Comparison of ENCODE assay signal across 7 mouse cellular contexts in genomic region chr4:124701052-124701845, GRCm38 (mm10). TPM values are rescaled to one million over a fixed set of nuclear protein-coding genes. Genes with fewer than 3 reads are reported as not detected.
DNase-seq lines count a peak whose midpoint lies in the region; ATAC-seq and TF ChIP-seq lines count a peak whose summit lies in the region.

No protein-coding gene starts in this region.

- peak; percentile 62 for DNase-seq in 3T3-L1 (ENCODE audit: low read depth, low spot score)
- DNase-seq in heart, postnatal 0 days (ENCODE audit: low spot score) = peak; percentile 65
- peak; percentile 32 for DNase-seq in retina, postnatal 1 day
- DNase-seq in right cerebral cortex, adult 18-20 months = no peak

- peaks cover 25% of the 10 kb centered on the region for H3K36me3 ChIP-seq in C2C12 (ENCODE audit: control insufficient read depth, insufficient read depth)
- peaks cover 12% of the 10 kb centered on the region for H3K36me3 ChIP-seq in embryonic facial prominence, embryonic 12.5 days
- peaks cover 9% of the 10 kb centered on the region for H3K36me3 ChIP-seq in heart, postnatal 0 days (replicated peaks; ENCODE audit: control insufficient read depth, insufficient read depth, low read length)
- peaks cover 5% of the 10 kb centered on the region; the same call in 1 of the 2 replicates for H3K36me3 ChIP-seq in liver, embryonic 15.5 days (replicated peaks)

- H3K27me3 ChIP-seq in C2C12 (ENCODE audit: control insufficient read depth, insufficient read depth, insufficient read length) = no peaks in the 10 kb centered on the region
- H3K27me3 ChIP-seq in embryonic facial prominence, embryonic 12.5 days = no peaks in the 10 kb centered on the region
- H3K27me3 ChIP-seq in heart, postnatal 0 days (ENCODE audit: control insufficient read depth, insufficient read depth, low read length) = no peaks in the 10 kb centered on the region
- H3K27me3 ChIP-seq in liver, embryonic 15.5 days = peaks cover 27% of the 10 kb centered on the region

- H3ac ChIP-seq in C2C12 (ENCODE audit: control insufficient read depth, insufficient read length, low read depth) = peak overlapping the region; percentile 94

- H3K9me3 ChIP-seq in embryonic facial prominence, embryonic 12.5 days = no peaks in the 10 kb centered on the region
- no peaks in the 10 kb centered on the region for H3K9me3 ChIP-seq in heart, postnatal 0 days (replicated peaks; ENCODE audit: control insufficient read depth, low read length)
- H3K9me3 ChIP-seq in liver, embryonic 15.5 days (replicated peaks) = no peaks in the 10 kb centered on the region

- under 1% methylated on average over 22 of the region's 22 CpGs for WGBS in embryonic facial prominence, embryonic 12.5 days
- WGBS in heart, postnatal 0 days = 3% methylated on average over 22 of the region's 22 CpGs
- WGBS in liver, embryonic 15.5 days (ENCODE audit: insufficient replicate concordance) = 7% methylated on average over 22 of the region's 22 CpGs

- H3K9ac ChIP-seq in embryonic facial prominence, embryonic 12.5 days = peak overlapping the region; percentile 98
- H3K9ac ChIP-seq in heart, postnatal 0 days (replicated peaks; ENCODE audit: low read depth, low read length) = peak overlapping the region; percentile 81
- peak overlapping the region; percentile 66 for H3K9ac ChIP-seq in liver, embryonic 15.5 days

- H3K79me3 ChIP-seq in C2C12 (ENCODE audit: low read depth) = peaks cover 52% of the 10 kb centered on the region

- 0 out of 2 replicates have a peak, but pooled peaks have one; percentile 3 for ATAC-seq in embryonic facial prominence, embryonic 12.5 days (ENCODE audit: insufficient number of reproducible peaks, insufficient read depth, low FRiP score, low TSS enrichment)
- peak; percentile 31 for ATAC-seq in heart, postnatal 0 days (ENCODE audit: insufficient read depth, low read depth)
- ATAC-seq in liver, embryonic 15.5 days (ENCODE audit: insufficient read depth) = peak; percentile 2; the same call in 1 of the 2 replicates

- TF ChIP-seq EP300 in heart, postnatal 0 days (IDR thresholded peaks at IDR 0.05; ENCODE audit: low read depth) = no peak

- H3K27ac ChIP-seq in embryonic facial prominence, embryonic 12.5 days = peak overlapping the region; percentile 97
- H3K27ac ChIP-seq in heart, postnatal 0 days (ENCODE audit: low read depth) = peak overlapping the region; percentile 72
- H3K27ac ChIP-seq in liver, embryonic 15.5 days (replicated peaks) = peak overlapping the region; percentile 77

- H3K4me3 ChIP-seq in C2C12 (ENCODE audit: insufficient read depth, poor library complexity, severe bottlenecking) = peak overlapping the region; percentile 84
- H3K4me3 ChIP-seq in embryonic facial prominence, embryonic 12.5 days = peak overlapping the region; percentile 95
- H3K4me3 ChIP-seq in heart, postnatal 0 days (ENCODE audit: low read depth, low read length) = peak overlapping the region; percentile 87
- peak overlapping the region; percentile 69 for H3K4me3 ChIP-seq in liver, embryonic 15.5 days (replicated peaks)

- no peak for TF ChIP-seq CTCF in C2C12 (IDR thresholded peaks at IDR 0.05; ENCODE audit: control insufficient read depth, insufficient read depth, insufficient read length)
- TF ChIP-seq CTCF in heart, postnatal 0 days (IDR thresholded peaks at IDR 0.05; ENCODE audit: low read depth) = no peak

- H3K4me1 ChIP-seq in embryonic facial prominence, embryonic 12.5 days = peaks cover 55% of the 10 kb centered on the region
- peaks cover 29% of the 10 kb centered on the region for H3K4me1 ChIP-seq in heart, postnatal 0 days (ENCODE audit: control insufficient read depth, insufficient read depth)
- peaks cover 61% of the 10 kb centered on the region for H3K4me1 ChIP-seq in liver, embryonic 15.5 days (replicated peaks)

- H3K79me2 ChIP-seq in C2C12 (ENCODE audit: control insufficient read depth, insufficient read depth) = peaks cover 58% of the 10 kb centered on the region

- H3K4me2 ChIP-seq in embryonic facial prominence, embryonic 12.5 days (replicated peaks) = peak overlapping the region; percentile 80
- peak overlapping the region; percentile 92 for H3K4me2 ChIP-seq in heart, postnatal 0 days (ENCODE audit: low read depth, low read length)
- peak overlapping the region; percentile 96 for H3K4me2 ChIP-seq in liver, embryonic 15.5 days

TF ChIP-seq in C2C12, 6 proteins besides CTCF, POLR2A, EP300 and RAD21:
- TF ChIP-seq MYOG (IDR thresholded peaks at IDR 0.05; ENCODE audit: control insufficient read depth, extremely low read depth, insufficient read length) = no peak
- no peak for TF ChIP-seq CEBPB (IDR thresholded peaks at IDR 0.05; ENCODE audit: low read depth)
- no peak for TF ChIP-seq MAX (IDR thresholded peaks at IDR 0.05)
- TF ChIP-seq USF1 (IDR thresholded peaks at IDR 0.05; ENCODE audit: low read depth) = no peak
- TF ChIP-seq MYOD1 (IDR thresholded peaks at IDR 0.05; ENCODE audit: control insufficient read depth, insufficient read length, low read depth) = no peak

RNA-seq across cellular contexts. Expression of gene Fhl3, which starts 0.7 kb away (rescaled TPM):
- polyA plus RNA-seq in C2C12 (2012; fragmentation: generic; extraction: Trizol) = 206 TPM
- polyA plus RNA-seq in embryonic facial prominence, embryonic 12.5 days (2016; fragmentation: Nextera tagmentation; extraction: Ambion mirVana) = 12.5 and 14.3 TPM in 2 replicates
- total RNA-seq in heart, postnatal 0 days (2014; rRNA removed; ENCODE audit: low replicate concordance) = 7.1 and 14.5 TPM in 2 replicates
- 6.2 and 6.5 TPM in 2 replicates for polyA plus RNA-seq in heart, postnatal 0 days (2015; fragmentation: Nextera tagmentation; extraction: Ambion mirVana)
- polyA plus RNA-seq in liver, embryonic 15.5 days (2015; fragmentation: Nextera tagmentation; extraction: Ambion mirVana) = 1.9 and 2.1 TPM in 2 replicates

RNA-seq across cellular contexts. Expression of gene Utp11, which starts 7.8 kb away (rescaled TPM):
- polyA plus RNA-seq in C2C12 (2012; fragmentation: generic; extraction: Trizol) = 29.7 TPM
- 81.1 and 86.4 TPM in 2 replicates for polyA plus RNA-seq in embryonic facial prominence, embryonic 12.5 days (2016; fragmentation: Nextera tagmentation; extraction: Ambion mirVana)
- total RNA-seq in heart, postnatal 0 days (2014; rRNA removed; ENCODE audit: low replicate concordance) = 2.6 and 5.5 TPM in 2 replicates
- 33.4 and 39.7 TPM in 2 replicates for polyA plus RNA-seq in heart, postnatal 0 days (2015; fragmentation: Nextera tagmentation; extraction: Ambion mirVana)
- 18.9 and 23.4 TPM in 2 replicates for polyA plus RNA-seq in liver, embryonic 15.5 days (2015; fragmentation: Nextera tagmentation; extraction: Ambion mirVana)

RNA-seq across cellular contexts. Expression of gene Sf3a3, which starts 13.3 kb away (rescaled TPM):
- polyA plus RNA-seq in C2C12 (2012; fragmentation: generic; extraction: Trizol) = 71.6 TPM
- 205 and 210 TPM in 2 replicates for polyA plus RNA-seq in embryonic facial prominence, embryonic 12.5 days (2016; fragmentation: Nextera tagmentation; extraction: Ambion mirVana)
- total RNA-seq in heart, postnatal 0 days (2014; rRNA removed; ENCODE audit: low replicate concordance) = 15.4 and 23.6 TPM in 2 replicates
- polyA plus RNA-seq in heart, postnatal 0 days (2015; fragmentation: Nextera tagmentation; extraction: Ambion mirVana) = 47.5 and 50.6 TPM in 2 replicates
- 53.9 and 58.2 TPM in 2 replicates for polyA plus RNA-seq in liver, embryonic 15.5 days (2015; fragmentation: Nextera tagmentation; extraction: Ambion mirVana)

RNA-seq across cellular contexts. Expression of gene Inpp5b, which starts 40.4 kb away (rescaled TPM):
- polyA plus RNA-seq in C2C12 (2012; fragmentation: generic; extraction: Trizol) = 13.8 TPM
- 28.7 and 29.5 TPM in 2 replicates for polyA plus RNA-seq in embryonic facial prominence, embryonic 12.5 days (2016; fragmentation: Nextera tagmentation; extraction: Ambion mirVana)
- 4.7 and 8.2 TPM in 2 replicates for total RNA-seq in heart, postnatal 0 days (2014; rRNA removed; ENCODE audit: low replicate concordance)
- 8.0 and 10.4 TPM in 2 replicates for polyA plus RNA-seq in heart, postnatal 0 days (2015; fragmentation: Nextera tagmentation; extraction: Ambion mirVana)
- 38.1 and 38.3 TPM in 2 replicates for polyA plus RNA-seq in liver, embryonic 15.5 days (2015; fragmentation: Nextera tagmentation; extraction: Ambion mirVana)

RNA-seq across cellular contexts. Expression of gene Pou3f1, which starts 44.6 kb away (rescaled TPM):
- 0.01 TPM for polyA plus RNA-seq in C2C12 (2012; fragmentation: generic; extraction: Trizol)
- polyA plus RNA-seq in embryonic facial prominence, embryonic 12.5 days (2016; fragmentation: Nextera tagmentation; extraction: Ambion mirVana) = 2.9 and 3.6 TPM in 2 replicates
- 0.04 and 1.5 TPM in 2 replicates for total RNA-seq in heart, postnatal 0 days (2014; rRNA removed; ENCODE audit: low replicate concordance)
- polyA plus RNA-seq in heart, postnatal 0 days (2015; fragmentation: Nextera tagmentation; extraction: Ambion mirVana) = 0.03 and 0.08 TPM in 2 replicates
- not detected in 2 replicates for polyA plus RNA-seq in liver, embryonic 15.5 days (2015; fragmentation: Nextera tagmentation; extraction: Ambion mirVana)

Comparison
In these comparisons a context has a peak if more than half of its experiments do, and no peak if none do; other contexts are left out.
1. RNA of gene Fhl3, which starts 0.7 kb away (polyA plus RNA-seq): 206 TPM in C2C12 (single experiment); 12.5 to 14.3 TPM in embryonic facial prominence, embryonic 12.5 days, 6.2 to 6.5 TPM in heart, postnatal 0 days and 1.9 to 2.1 TPM in liver, embryonic 15.5 days; every median in the first group is over 10 times any median in the second.
2. Peak in every context shown above with its lines, with median percentiles within 50 percentile points of each other: H3K4me3 ChIP-seq, ATAC-seq, H3K27ac ChIP-seq, H3K4me2 ChIP-seq and H3K9ac ChIP-seq.